Mouse (Mus musculus): ENCODE results near the gene Ncbp1. TPM values are rescaled to one million over a fixed set of nuclear protein-coding genes. Genes with fewer than 3 reads are reported as not detected.

Gene Ncbp1
- 27.0 and 27.8 TPM in 2 replicates for polyA plus RNA-seq (2015; fragmentation: Nextera tagmentation; extraction: Ambion mirVana)

- DNase-seq (ENCODE audit: low spot score) (peak; percentile 94), ATAC-seq (ENCODE audit: low FRiP score, low TSS enrichment) (peak; percentile 93)
- Histone ChIP-seq H3K4me2 (replicated peaks; ENCODE audit: low read depth) (peak within 1 kb of the TSS; percentile 84), H3K36me3 (ENCODE audit: control insufficient read depth, insufficient read depth, low read length) (0 out of 2 replicates have a peak, but pooled peaks cover 2% of the 10 kb centered on the region), H3K27me3 (ENCODE audit: control insufficient read depth, insufficient read depth, low read length) (no peaks in the 10 kb centered on the region), H3K4me3 (ENCODE audit: low read depth, low read length) (peak within 1 kb of the TSS; percentile 86), H3K9ac (ENCODE audit: low read length) (peak within 1 kb of the TSS; percentile 93), H3K9me3 (ENCODE audit: control insufficient read depth, low read length) (no peaks in the 10 kb centered on the region), H3K4me1 (replicated peaks; ENCODE audit: control insufficient read depth, insufficient read depth) (peaks cover 3% of the 10 kb centered on the region; the same call in 1 of the 2 replicates), H3K27ac (replicated peaks) (peak within 1 kb of the TSS; percentile 98)
- under 1% methylated on average over 83 of the region's 90 CpGs for WGBS
- TF ChIP-seq EP300 (optimal IDR thresholded peaks at IDR 0.05) (no peak), CTCF (IDR thresholded peaks at IDR 0.05; ENCODE audit: low read depth) (no peak)
These were observed at the start of gene Ncbp1, which contains the start of gene Tstd2 for GRCm38 (mm10) chr4:46138287-46139222. Gene Ncbp1 (plus strand): TSS chr4:46138613. Gene Tstd2 (minus strand): TSS chr4:46138694.

GRCm38 (mm10) chr4:46089524-46090125 is 48.8 kb upstream of the Ncbp1 start:
- ATAC-seq (ENCODE audit: low FRiP score, low TSS enrichment) = no peak
- H3K4me2 ChIP-seq (replicated peaks; ENCODE audit: low read depth) = no peak overlapping the region
- WGBS = 89% methylated on average over 14 of the region's 14 CpGs
- H3K36me3 ChIP-seq (ENCODE audit: control insufficient read depth, insufficient read depth, low read length) = no peaks in the 10 kb centered on the region
- H3K4me3 ChIP-seq (ENCODE audit: low read depth, low read length) = no peak overlapping the region
- no peaks in the 10 kb centered on the region for H3K4me1 ChIP-seq (replicated peaks; ENCODE audit: control insufficient read depth, insufficient read depth)
- H3K27me3 ChIP-seq (ENCODE audit: control insufficient read depth, insufficient read depth, low read length) = no peaks in the 10 kb centered on the region
- no peak for TF ChIP-seq EP300 (optimal IDR thresholded peaks at IDR 0.05)
- no peak for TF ChIP-seq CTCF (IDR thresholded peaks at IDR 0.05; ENCODE audit: low read depth)
- no peaks in the 10 kb centered on the region for H3K9me3 ChIP-seq (ENCODE audit: control insufficient read depth, low read length)
- DNase-seq (ENCODE audit: low spot score) = no peak
- no peak overlapping the region for H3K9ac ChIP-seq (ENCODE audit: low read length)
- H3K27ac ChIP-seq (replicated peaks) = no peak overlapping the region

GRCm38 (mm10) chr4:46092429-46093076 is 45.9 kb upstream of the Ncbp1 start:
- Histone ChIP-seq H3K27ac (replicated peaks) (no peak overlapping the region), H3K27me3 (ENCODE audit: control insufficient read depth, insufficient read depth, low read length) (no peaks in the 10 kb centered on the region), H3K4me1 (replicated peaks; ENCODE audit: control insufficient read depth, insufficient read depth) (no peaks in the 10 kb centered on the region), H3K9ac (ENCODE audit: low read length) (no peak overlapping the region), H3K4me2 (replicated peaks; ENCODE audit: low read depth) (no peak overlapping the region), H3K4me3 (ENCODE audit: low read depth, low read length) (no peak overlapping the region), H3K9me3 (ENCODE audit: control insufficient read depth, low read length) (no peaks in the 10 kb centered on the region), H3K36me3 (ENCODE audit: control insufficient read depth, insufficient read depth, low read length) (no peaks in the 10 kb centered on the region)
- no peak for DNase-seq (ENCODE audit: low spot score)
- TF ChIP-seq EP300 (optimal IDR thresholded peaks at IDR 0.05) = no peak
- no peak for TF ChIP-seq CTCF (IDR thresholded peaks at IDR 0.05; ENCODE audit: low read depth)
- no peak for ATAC-seq (ENCODE audit: low FRiP score, low TSS enrichment)
- WGBS = 68% methylated on average over 5 of the region's 5 CpGs

- no peak overlapping the region for H3K9ac ChIP-seq (ENCODE audit: low read length)
- no peaks in the 10 kb centered on the region for H3K9me3 ChIP-seq (ENCODE audit: control insufficient read depth, low read length)
- no peak for DNase-seq (ENCODE audit: low spot score)
- no peak overlapping the region for H3K4me3 ChIP-seq (ENCODE audit: low read depth, low read length)
- H3K4me2 ChIP-seq (replicated peaks; ENCODE audit: low read depth) = no peak overlapping the region
- no peaks in the 10 kb centered on the region for H3K36me3 ChIP-seq (ENCODE audit: control insufficient read depth, insufficient read depth, low read length)
- no peak overlapping the region for H3K27ac ChIP-seq (replicated peaks)
- TF ChIP-seq CTCF (IDR thresholded peaks at IDR 0.05; ENCODE audit: low read depth) = no peak
- no peak for TF ChIP-seq EP300 (optimal IDR thresholded peaks at IDR 0.05)
- WGBS = 66% methylated on average over 15 of the region's 15 CpGs
- H3K4me1 ChIP-seq (replicated peaks; ENCODE audit: control insufficient read depth, insufficient read depth) = no peaks in the 10 kb centered on the region
- ATAC-seq (ENCODE audit: low FRiP score, low TSS enrichment) = no peak
- no peaks in the 10 kb centered on the region for H3K27me3 ChIP-seq (ENCODE audit: control insufficient read depth, insufficient read depth, low read length)
These were observed 43.2 kb upstream of the Ncbp1 start for GRCm38 (mm10) chr4:46094916-46095825.

GRCm38 (mm10) chr4:46095826-46096159 is 42.6 kb upstream of the Ncbp1 start:
- Histone ChIP-seq H3K4me3 (ENCODE audit: low read depth, low read length) (no peak overlapping the region), H3K36me3 (ENCODE audit: control insufficient read depth, insufficient read depth, low read length) (no peaks in the 10 kb centered on the region), H3K27ac (replicated peaks) (no peak overlapping the region), H3K4me2 (replicated peaks; ENCODE audit: low read depth) (no peak overlapping the region), H3K9ac (ENCODE audit: low read length) (no peak overlapping the region), H3K4me1 (replicated peaks; ENCODE audit: control insufficient read depth, insufficient read depth) (no peaks in the 10 kb centered on the region), H3K9me3 (ENCODE audit: control insufficient read depth, low read length) (no peaks in the 10 kb centered on the region), H3K27me3 (ENCODE audit: control insufficient read depth, insufficient read depth, low read length) (no peaks in the 10 kb centered on the region)
- WGBS = 92% methylated on average over 3 of the region's 3 CpGs
- DNase-seq (ENCODE audit: low spot score) (no peak), ATAC-seq (ENCODE audit: low FRiP score, low TSS enrichment) (no peak)
- TF ChIP-seq EP300 (optimal IDR thresholded peaks at IDR 0.05) = no peak
- no peak for TF ChIP-seq CTCF (IDR thresholded peaks at IDR 0.05; ENCODE audit: low read depth)

Measured in stomach, postnatal 0 days (tissue).